Mouse (Mus musculus): ENCODE measurements at regions not wholly inside any gene's neighbourhood (a gene's known extent, or its start where the extent isn't known, plus 50 kb on each side); places are given as distances from the start of the nearest gene placed in this dataset.

- no peak for DNase-seq
These were observed 52.0 kb upstream of the Dynlrb2 start for GRCm38 (mm10) chr8:116452806-116453205.

GRCm38 (mm10) chr8:116451397-116451796 is 53.4 kb upstream of the Dynlrb2 start:
- no peak for DNase-seq

GRCm38 (mm10) chr8:116447452-116447851 is 57.3 kb upstream of the Dynlrb2 start:
- no peak for DNase-seq

GRCm38 (mm10) chr8:116442827-116443226 is 61.9 kb upstream of the Dynlrb2 start:
- DNase-seq, result no peak

- peak; percentile 56 for DNase-seq
These were observed 65.9 kb upstream of the Dynlrb2 start for GRCm38 (mm10) chr8:116438895-116439294.

GRCm38 (mm10) chr8:116435268-116435980 is 69.3 kb upstream of the Dynlrb2 start:
- DNase-seq, result peak; percentile 4

GRCm38 (mm10) chr8:116430051-116430450 is 74.7 kb upstream of the Dynlrb2 start:
- DNase-seq, result no peak

GRCm38 (mm10) chr8:116429649-116430048 is 75.1 kb upstream of the Dynlrb2 start:
- DNase-seq, result no peak

- no peak for DNase-seq
These were observed 81.9 kb upstream of the Dynlrb2 start for GRCm38 (mm10) chr8:116422826-116423225.

GRCm38 (mm10) chr8:116412703-116413102 is 92.1 kb upstream of the Dynlrb2 start:
- DNase-seq, result no peak

GRCm38 (mm10) chr8:116410041-116410440 is 94.7 kb upstream of the Dynlrb2 start:
- DNase-seq, result no peak

GRCm38 (mm10) chr8:116409011-116409410 is 95.8 kb upstream of the Dynlrb2 start:
- no peak for DNase-seq

GRCm38 (mm10) chr8:116404571-116404970 is 100.2 kb upstream of the Dynlrb2 start:
- no peak for DNase-seq

- DNase-seq, result no peak
These were observed 101.4 kb upstream of the Dynlrb2 start for GRCm38 (mm10) chr8:116403366-116403765.

- no peak for DNase-seq
These were observed 105.3 kb upstream of the Dynlrb2 start for GRCm38 (mm10) chr8:116399452-116399851.

GRCm38 (mm10) chr8:116398565-116399205 is 106.1 kb upstream of the Dynlrb2 start:
- no peak for DNase-seq

- no peak for DNase-seq
These were observed 119.4 kb upstream of the Dynlrb2 start for GRCm38 (mm10) chr8:116385193-116385955.

GRCm38 (mm10) chr8:116384418-116385089 is 120.2 kb upstream of the Dynlrb2 start:
- no peak for DNase-seq

GRCm38 (mm10) chr8:116383495-116384417 is 121.0 kb upstream of the Dynlrb2 start:
- peak; percentile 5 for DNase-seq

GRCm38 (mm10) chr8:116383036-116383435 is 121.7 kb upstream of the Dynlrb2 start:
- no peak for DNase-seq

GRCm38 (mm10) chr8:116380601-116381000 is 124.2 kb upstream of the Dynlrb2 start:
- DNase-seq, result no peak

GRCm38 (mm10) chr8:116379851-116380250 is 124.9 kb upstream of the Dynlrb2 start:
- DNase-seq, result no peak

Measured in liver (tissue).